Mouse (Mus musculus) 3T3-L1 (cell line): ENCODE measurements at regions not wholly inside any gene's neighbourhood (a gene's known extent, or its start where the extent isn't known, plus 50 kb on each side); places are given as distances from the start of the nearest gene placed in this dataset.
A peak's percentile ranks its signal among the peaks of the same experiment; 100 is the strongest.

Source experiments
- DNase-seq: peaks from one replicate; pipeline ENCODE4 v3.0.0-alpha.2; 2015; ENCODE audit warnings: low read depth, low spot score

GRCm38 (mm10) chr3:128415568-128415967 lies 519.4 kb upstream of the Fam241a start:
- DNase-seq, result no peak

GRCm38 (mm10) chr3:128413481-128413880 lies 517.4 kb upstream of the Fam241a start:
- no peak for DNase-seq

GRCm38 (mm10) chr3:128412157-128412556 lies 516.0 kb upstream of the Fam241a start:
- DNase-seq, result no peak

GRCm38 (mm10) chr3:128394805-128395204 lies 498.7 kb upstream of the Fam241a start:
- DNase-seq, result no peak

GRCm38 (mm10) chr3:128380579-128380978 lies 484.5 kb upstream of the Fam241a start:
- DNase-seq, result no peak

- no peak for DNase-seq
Observed at GRCm38 (mm10) chr3:128369521-128370127, 473.5 kb upstream of the Fam241a start.

GRCm38 (mm10) chr3:128362310-128362709 lies 466.2 kb upstream of the Fam241a start:
- no peak for DNase-seq

GRCm38 (mm10) chr3:128349123-128349522 lies 453.0 kb upstream of the Fam241a start:
- DNase-seq, result peak; percentile 73

- DNase-seq, result peak; percentile 8
Observed at GRCm38 (mm10) chr3:128347782-128348574, 451.9 kb upstream of the Fam241a start.

- DNase-seq, result no peak
Observed at GRCm38 (mm10) chr3:128337508-128337907, 441.4 kb upstream of the Fam241a start.

- peak; percentile 86 for DNase-seq
Observed at GRCm38 (mm10) chr3:128337031-128337430, 440.9 kb upstream of the Fam241a start.

GRCm38 (mm10) chr3:128327677-128328076 lies 431.6 kb upstream of the Fam241a start:
- no peak for DNase-seq

GRCm38 (mm10) chr3:128301312-128301711 lies 405.2 kb upstream of the Fam241a start:
- no peak for DNase-seq

GRCm38 (mm10) chr3:128298110-128298509 lies 402.0 kb upstream of the Fam241a start:
- DNase-seq, result no peak

- no peak for DNase-seq
Observed at GRCm38 (mm10) chr3:128287846-128288245, 391.7 kb upstream of the Fam241a start.

GRCm38 (mm10) chr3:128285214-128285613 lies 389.1 kb upstream of the Fam241a start:
- no peak for DNase-seq

- no peak for DNase-seq
Observed at GRCm38 (mm10) chr3:128280626-128281025, 384.5 kb upstream of the Fam241a start.

GRCm38 (mm10) chr3:128270576-128270975 lies 374.5 kb upstream of the Fam241a start:
- DNase-seq, result no peak

- DNase-seq, result no peak
Observed at GRCm38 (mm10) chr3:128261208-128261607, 365.1 kb upstream of the Fam241a start.

GRCm38 (mm10) chr3:128247816-128248215 lies 351.7 kb upstream of the Fam241a start:
- DNase-seq, result peak; percentile 6

GRCm38 (mm10) chr3:128239813-128240421 lies 343.8 kb upstream of the Fam241a start:
- DNase-seq, result no peak

- DNase-seq, result no peak
Observed at GRCm38 (mm10) chr3:128230390-128230789, 334.3 kb upstream of the Fam241a start.
